Mouse (Mus musculus) adrenal gland, postnatal 4 days (tissue): ENCODE data around the gene Gm3015. TPM values are rescaled to one million over a fixed set of nuclear protein-coding genes. Genes with fewer than 3 reads are reported as not detected.
"Not testable (repeated sequence)": the region's sequence is repeated elsewhere in the genome, so short reads cannot be mapped to it uniquely, and the experiment has no call there.

Experiments
- DNase-seq, 2 experiments: peaks; one replicate each; pipeline ENCODE4 v3.0.0; 2021 to 2022; ENCODE audit warnings: low spot score in 2 of 2, mixed read lengths in 2 of 2
- long read RNA-seq, 2 experiments: library from polyadenylated mRNA; stranded (forward); transcript quantifications; one replicate each; pipeline ENCODE4 v2.0.0; 2021
- total RNA-seq, 2 experiments: library from RNA; stranded (reverse); gene quantifications; 2 replicates each; pipeline ENCODE4 v1.2.3; 2021

The Gm3015 gene
- not detected for total RNA-seq
- long read RNA-seq, experiment 1, result 0 reads
- long read RNA-seq, experiment 2, result 0 reads

DNA sequence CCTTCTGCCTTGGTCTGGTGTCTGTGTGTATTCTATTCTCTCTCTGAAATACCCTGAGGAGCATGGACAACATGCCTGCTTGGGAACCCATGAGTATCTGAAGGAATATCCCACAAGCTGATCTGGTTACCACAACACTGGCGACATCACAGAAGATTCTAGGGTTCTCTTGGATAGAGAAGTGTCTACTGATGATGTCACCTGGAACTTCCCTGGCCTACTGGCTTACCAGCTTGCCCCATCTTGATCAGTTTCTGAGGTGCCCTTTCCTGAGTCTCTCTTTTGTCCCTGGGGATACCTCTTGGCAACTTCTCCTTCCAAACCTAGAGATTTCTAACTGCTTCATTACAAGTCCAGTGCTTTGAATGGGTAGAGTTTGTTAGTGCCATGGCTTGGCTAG lies at the start of gene Gm3015:
TSS of gene Gm3015 (minus strand) at position 101 of the 400 bp plus-strand sequence.
- not testable (repeated sequence) for DNase-seq

DNA sequence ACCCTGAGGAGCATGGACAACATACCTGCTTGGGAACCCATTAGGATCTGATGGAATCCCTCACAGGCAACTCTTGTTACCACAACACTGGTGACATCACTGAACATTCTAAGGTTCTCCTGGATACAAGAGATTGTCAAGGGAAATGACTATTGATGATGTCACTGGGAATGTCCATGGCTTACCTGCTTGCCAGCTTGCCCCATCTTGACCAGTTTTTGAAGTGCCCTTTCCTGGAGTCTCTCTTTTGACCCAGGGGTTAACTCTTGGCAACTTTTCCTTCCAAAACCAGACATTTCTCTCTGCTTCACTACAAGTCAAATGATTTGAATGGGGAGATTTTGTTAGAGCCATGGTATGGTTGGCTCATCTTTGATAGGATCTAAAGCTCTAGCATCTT lies 29.3 kb upstream of the Gm3015 start, which contains the start of gene Gm10377:
TSS of gene Gm10377 (minus strand) at position 101 of the 400 bp plus-strand sequence.
- not testable (repeated sequence) for DNase-seq

Other genes with a start within 250 kb of the Gm3015 start
- not detected for gene Gm8024, start 244.5 kb downstream of the Gm3015 start, total RNA-seq
- not detected for gene Gm17124, start 168.9 kb downstream of the Gm3015 start, total RNA-seq
- gene Gm3633, start 126.9 kb downstream of the Gm3015 start, total RNA-seq, result not detected
- gene Gm10378, start 112.9 kb downstream of the Gm3015 start, total RNA-seq, result not detected
- gene Gm10377, start 29.2 kb upstream of the Gm3015 start, total RNA-seq, result not detected
- gene Gm21977, start 84.7 kb upstream of the Gm3015 start, total RNA-seq, result not detected
- not detected for gene Gm8082, start 224.8 kb upstream of the Gm3015 start, total RNA-seq
- gene Gm10376, start 246.8 kb upstream of the Gm3015 start, total RNA-seq, result not detected